Mouse (Mus musculus): ENCODE results near the gene Rdh7.

- TF ChIP-seq CTCF (IDR thresholded peaks at IDR 0.05; ENCODE audit: control insufficient read depth, insufficient read depth, insufficient read length) (no peak), USF1 (IDR thresholded peaks at IDR 0.05; ENCODE audit: low read depth) (no peak), MYOD1 (IDR thresholded peaks at IDR 0.05; ENCODE audit: control insufficient read depth, insufficient read length, low read depth) (no peak), MAX (IDR thresholded peaks at IDR 0.05) (no peak), CEBPB (IDR thresholded peaks at IDR 0.05; ENCODE audit: low read depth) (no peak), MYOG (IDR thresholded peaks at IDR 0.05; ENCODE audit: control insufficient read depth, extremely low read depth, insufficient read length) (no peak)
Measured at GRCm38 (mm10) chr10:127849628-127850027, 39.0 kb downstream of the Rdh7 start, which contains the start of gene Rdh19.

Measured in C2C12 (cell line).